Mouse (Mus musculus): ENCODE results near the gene Sh2d5. TPM values are rescaled to one million over a fixed set of nuclear protein-coding genes. Genes with fewer than 3 reads are reported as not detected.

Sh2d5 gene
- total RNA-seq, 2 experiments from 2014 or later = 0.28 TPM; not detected in 1

- no peak overlapping the region for H3K4me3 ChIP-seq
- TF ChIP-seq CTCF (IDR thresholded peaks at IDR 0.05) = no peak
- H3K27ac ChIP-seq = no peak overlapping the region
- intact Hi-C loops (cut with DNase I) = no loop called here
- DNase-seq = no peak
These were observed 56.8 kb downstream of the Sh2d5 start for GRCm38 (mm10) chr4:138307025-138307424.

GRCm38 (mm10) chr4:138307739-138308138, 57.5 kb downstream of the Sh2d5 start:
- intact Hi-C loops (cut with DNase I) = no loop called here
- Histone ChIP-seq H3K4me3 (no peak overlapping the region), H3K27ac (no peak overlapping the region)
- TF ChIP-seq CTCF (IDR thresholded peaks at IDR 0.05) = no peak
- no peak for DNase-seq

- no peak for TF ChIP-seq CTCF (IDR thresholded peaks at IDR 0.05)
- no peak overlapping the region for H3K4me3 ChIP-seq
These were observed 60.2 kb downstream of the Sh2d5 start for GRCm38 (mm10) chr4:138310311-138310910.

More at GRCm38 (mm10) chr4:138310311-138310910, 60.2 kb downstream of the Sh2d5 start:
- no peak for DNase-seq
- H3K27ac ChIP-seq = no peak overlapping the region
- intact Hi-C loops (cut with DNase I) = no loop called here

Other genes starting within 250 kb of the Sh2d5 start
- 10 to 100 TPM; 50.8 to 67.8 TPM for gene Hp1bp3, start 34.1 kb upstream of the Sh2d5 start, total RNA-seq (2021)
- gene Kif17, start within 50 bp of the Sh2d5 start, total RNA-seq (2021) = under 1 TPM in 1 of 2 experiments, not detected in 1; 0.11 TPM
- gene Ddost, start 54.3 kb downstream of the Sh2d5 start, total RNA-seq (2021) = 10 to 100 TPM; 29.1 to 34.3 TPM
- 100 to 1,000 TPM; 652 to 780 TPM for gene Pink1, start 75.9 kb downstream of the Sh2d5 start, total RNA-seq (2021)
- gene Cda, start 117.6 kb downstream of the Sh2d5 start, total RNA-seq (2021) = 1 to 10 TPM in 1 of 2 experiments, under 1 TPM in 1; 0.56 to 1.2 TPM
- not detected for gene Fam43b, start 146.1 kb downstream of the Sh2d5 start, total RNA-seq (2021)
- gene Mul1, start 184.3 kb downstream of the Sh2d5 start, total RNA-seq (2021) = 10 to 100 TPM; 37.5 to 45.5 TPM
- 1 to 10 TPM; 5.8 to 7.0 TPM for gene Camk2n1, start 203.9 kb downstream of the Sh2d5 start, total RNA-seq (2021)